Mouse (Mus musculus): ENCODE measurements around the gene Cd300c.

GRCm38 (mm10) chr11:115004070-115004469 lies 35.1 kb upstream of the Cd300c start:
- TF ChIP-seq CTCF (conservative IDR thresholded peaks at IDR 0.05; ENCODE audit: low read length) (no peak), POU5F1 (IDR thresholded peaks at IDR 0.05; ENCODE audit: borderline replicate concordance, low read length) (no peak)
